Mouse (Mus musculus) testis, adult 2 months (tissue): Measurements from ENCODE around the gene Slc6a4.

ENCODE experiments used
- CTCF ChIP-seq: fragments of 200-500 bp; IDR thresholded peaks from 2 replicates; pipeline ENCODE4 v1.5.1; 2012; ENCODE audit warnings: low read depth, mild to moderate bottlenecking, inconsistent platforms, low read length, moderate library complexity; ENCODE audit not compliant: control insufficient read depth, insufficient read depth, insufficient replicate concordance
- POLR2A ChIP-seq: fragments of 200-500 bp; IDR thresholded peaks from 2 replicates; pipeline ENCODE4 v1.6.1; 2012; ENCODE audit warnings: low read depth, mild to moderate bottlenecking, inconsistent platforms, low read length, moderate library complexity; ENCODE audit not compliant: control insufficient read depth

DNA sequence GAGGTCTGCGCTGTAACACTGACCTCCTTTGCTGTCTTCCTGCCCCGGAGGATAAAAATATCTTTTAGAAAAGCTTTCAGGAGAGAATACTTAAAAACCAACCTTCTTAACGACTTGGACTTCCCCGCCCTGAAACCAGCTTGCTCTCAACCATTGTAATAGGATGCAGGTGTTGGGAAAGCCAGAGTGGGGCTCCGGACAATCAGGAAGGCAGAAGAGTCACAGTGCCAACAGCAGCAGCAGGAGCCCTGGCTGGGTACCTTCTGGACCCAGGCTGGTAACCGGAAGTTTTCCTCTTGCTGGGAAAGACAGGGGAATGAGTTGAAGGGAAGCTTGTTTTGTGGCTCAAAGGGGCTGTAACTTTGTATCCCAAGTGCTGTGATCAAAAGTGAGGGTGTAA, 8.2 kb downstream of the Slc6a4 start:
- no peak for TF ChIP-seq POLR2A
- no peak for TF ChIP-seq CTCF
